Mouse (Mus musculus) ES-Bruce4 (cell line): ENCODE data around the gene Sh3bgrl3.

Source experiments
- CTCF ChIP-seq: IDR thresholded peaks from one replicate; pipeline ENCODE4 v1.8.1; 2011; ENCODE audit warnings: low read depth, low read length
- POLR2A ChIP-seq: IDR thresholded peaks from one replicate; pipeline ENCODE4 v1.8.1; 2011; ENCODE audit warnings: low read length; ENCODE audit not compliant: insufficient read depth

DNA sequence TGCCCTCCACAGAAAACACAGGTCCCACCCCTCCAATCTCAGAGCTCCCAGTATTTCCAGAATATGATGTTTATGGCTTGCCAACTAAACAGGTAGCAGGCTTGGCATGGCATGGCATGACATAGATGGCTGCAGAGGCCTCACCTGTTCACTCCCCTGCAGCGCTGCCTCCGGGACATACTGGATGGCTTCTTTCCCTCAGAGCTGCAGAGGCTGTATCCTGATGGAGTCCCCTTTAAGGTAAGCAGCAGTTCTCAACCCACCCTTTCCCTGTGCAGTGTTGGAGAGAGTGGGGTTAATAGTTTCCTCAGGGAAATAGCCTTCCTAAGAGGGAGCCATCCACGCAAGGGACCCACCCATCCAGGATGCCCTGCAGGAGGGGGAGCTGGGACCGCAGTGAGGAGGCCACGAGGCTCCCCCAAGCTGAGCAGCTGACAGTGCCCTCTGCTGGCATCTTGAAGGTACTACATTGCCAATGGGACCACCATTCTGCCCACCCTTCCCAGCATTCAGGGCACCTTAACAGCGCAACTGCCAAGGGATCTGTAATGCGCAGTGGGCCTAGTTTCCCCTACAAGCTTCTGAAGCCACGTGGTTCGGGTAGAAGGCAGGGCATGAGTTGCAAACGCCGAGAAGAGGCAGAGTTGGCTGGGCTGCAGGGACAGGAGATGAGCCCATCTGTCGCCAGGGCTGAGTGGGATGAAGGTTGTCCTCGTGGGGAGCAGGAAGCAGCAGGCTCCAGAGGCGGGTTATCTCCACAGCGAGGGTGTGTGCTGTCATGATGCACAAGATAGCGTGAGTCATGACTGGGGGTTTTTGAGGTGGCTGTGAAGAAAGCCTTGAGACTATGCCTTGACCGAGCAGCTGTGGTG is 4.7 kb downstream of the Sh3bgrl3 start:
- TF ChIP-seq CTCF, result peak; percentile 98
- TF ChIP-seq POLR2A, result no peak
